Mouse (Mus musculus): ENCODE measurements around the gene Ptges3.

GRCm38 (mm10) chr10:128059207-128059981 lies 640 bp downstream of the Ptges3 start:
- TF ChIP-seq CTCF (IDR thresholded peaks at IDR 0.05; ENCODE audit: low read depth, low read length) (no peak), GATA1 (IDR thresholded peaks at IDR 0.05; ENCODE audit: borderline replicate concordance, low read length) (no peak), TAL1 (conservative IDR thresholded peaks at IDR 0.05; ENCODE audit: low read depth, low read length) (no peak), POLR2AphosphoS5 (IDR thresholded peaks at IDR 0.05; ENCODE audit: insufficient replicate concordance, low read depth, low read length) (no peak)

Data from G1E (cell line).